Mouse (Mus musculus): ENCODE results near the gene Tmem169. TPM values are rescaled to one million over a fixed set of nuclear protein-coding genes. Genes with fewer than 3 reads are reported as not detected.
"Not testable (repeated sequence)": the region's sequence is repeated elsewhere in the genome, so short reads cannot be mapped to it uniquely, and the experiment has no call there.

Tmem169 gene
- polyA plus RNA-seq, 1 experiment = 0.22 TPM

GRCm38 (mm10) chr1:72243656-72244316 is 40.4 kb upstream of the Tmem169 start:
- TF ChIP-seq CTCF (IDR thresholded peaks at IDR 0.05; ENCODE audit: control insufficient read depth, insufficient read depth, insufficient read length) (no peak), CEBPB (IDR thresholded peaks at IDR 0.05; ENCODE audit: low read depth) (peak; percentile 1)
- H3K27me3 ChIP-seq (ENCODE audit: control insufficient read depth, insufficient read depth, insufficient read length) = no peaks in the 10 kb centered on the region
- no peaks in the 10 kb centered on the region for H3K36me3 ChIP-seq (ENCODE audit: control insufficient read depth, insufficient read depth)
- H3K79me3 ChIP-seq (ENCODE audit: low read depth) = no peaks in the 10 kb centered on the region
- no peaks in the 10 kb centered on the region for H3K79me2 ChIP-seq (ENCODE audit: control insufficient read depth, insufficient read depth)
- peak overlapping the region; percentile 86 for H3ac ChIP-seq (ENCODE audit: control insufficient read depth, insufficient read length, low read depth)
- H3K4me3 ChIP-seq (ENCODE audit: insufficient read depth, poor library complexity, severe bottlenecking) = peak overlapping the region; percentile 31

DNA sequence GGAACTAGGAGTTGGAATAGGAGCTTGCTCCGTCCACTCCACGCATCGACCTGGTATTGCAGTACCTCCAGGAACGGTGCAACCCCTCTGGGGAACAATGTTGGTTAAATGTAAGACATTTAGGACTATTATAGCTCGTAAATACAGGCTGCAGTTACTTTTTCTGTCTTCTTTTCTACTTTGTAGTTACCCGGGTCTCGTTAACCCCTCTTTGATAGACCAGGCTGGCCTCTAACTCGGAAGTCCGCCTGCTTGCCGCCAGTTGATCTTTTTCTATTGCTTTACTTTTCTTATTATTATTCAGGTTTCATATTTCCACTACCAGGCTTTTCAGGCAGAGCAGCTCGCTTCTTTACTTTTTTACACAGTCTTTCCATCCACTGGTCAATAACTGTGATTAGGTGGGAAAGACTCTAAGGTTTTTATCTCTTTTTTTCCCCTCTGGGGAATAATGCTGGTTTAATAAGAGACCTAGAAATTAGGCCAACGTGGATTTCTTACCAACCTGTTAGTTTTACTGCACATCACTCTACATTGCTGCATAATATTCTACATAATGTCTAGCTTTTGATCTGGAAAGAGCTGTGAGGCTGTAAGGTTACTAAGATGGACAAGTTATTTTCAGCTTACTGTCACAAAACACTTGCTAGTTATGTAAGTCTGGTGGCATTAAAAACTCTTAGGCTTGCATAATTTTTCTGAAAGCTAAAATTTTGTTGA is 39.7 kb upstream of the Tmem169 start:
- H3ac ChIP-seq (ENCODE audit: control insufficient read depth, insufficient read length, low read depth) = no peak overlapping the region
- no peaks in the 10 kb centered on the region for H3K79me2 ChIP-seq (ENCODE audit: control insufficient read depth, insufficient read depth)
- no peaks in the 10 kb centered on the region for H3K79me3 ChIP-seq (ENCODE audit: low read depth)
- H3K27me3 ChIP-seq (ENCODE audit: control insufficient read depth, insufficient read depth, insufficient read length) = no peaks in the 10 kb centered on the region
- no peak overlapping the region for H3K4me3 ChIP-seq (ENCODE audit: insufficient read depth, poor library complexity, severe bottlenecking)
- TF ChIP-seq CEBPB (IDR thresholded peaks at IDR 0.05; ENCODE audit: low read depth) (peak; percentile 0), MAX (IDR thresholded peaks at IDR 0.05) (no peak)
- H3K36me3 ChIP-seq (ENCODE audit: control insufficient read depth, insufficient read depth) = no peaks in the 10 kb centered on the region

DNA sequence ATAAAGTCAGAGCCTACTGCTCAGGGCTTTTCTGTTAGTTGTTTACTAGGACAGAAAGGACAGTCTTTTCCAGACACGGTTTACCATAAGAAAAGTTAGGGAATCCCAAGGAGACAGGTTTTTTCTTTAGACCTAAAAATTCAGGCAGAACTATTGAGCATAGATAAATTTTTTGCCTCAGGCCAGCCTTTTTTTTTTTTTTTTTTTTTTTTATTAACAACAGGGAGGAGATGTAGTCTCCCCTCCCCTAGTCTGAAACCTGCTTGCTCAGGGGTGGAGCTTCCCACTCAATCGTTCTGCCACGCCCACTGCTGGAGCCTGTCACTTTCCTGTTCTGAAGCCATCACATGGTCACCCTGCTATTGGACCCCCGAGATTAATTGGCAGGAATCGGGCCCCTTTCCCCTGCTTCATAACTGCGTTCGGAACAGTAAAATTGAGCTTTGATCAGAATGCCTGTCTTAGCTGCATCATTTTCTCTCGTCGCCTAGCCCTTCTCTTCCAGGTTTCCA is 35.9 kb upstream of the Tmem169 start:
- H3K79me3 ChIP-seq (ENCODE audit: low read depth); H3K4me3 ChIP-seq (ENCODE audit: insufficient read depth, poor library complexity, severe bottlenecking); H3K27me3 ChIP-seq (ENCODE audit: control insufficient read depth, insufficient read depth, insufficient read length); H3K36me3 ChIP-seq (ENCODE audit: control insufficient read depth, insufficient read depth); H3K79me2 ChIP-seq (ENCODE audit: control insufficient read depth, insufficient read depth); H3ac ChIP-seq (ENCODE audit: control insufficient read depth, insufficient read length, low read depth): not testable (repeated sequence)

DNA sequence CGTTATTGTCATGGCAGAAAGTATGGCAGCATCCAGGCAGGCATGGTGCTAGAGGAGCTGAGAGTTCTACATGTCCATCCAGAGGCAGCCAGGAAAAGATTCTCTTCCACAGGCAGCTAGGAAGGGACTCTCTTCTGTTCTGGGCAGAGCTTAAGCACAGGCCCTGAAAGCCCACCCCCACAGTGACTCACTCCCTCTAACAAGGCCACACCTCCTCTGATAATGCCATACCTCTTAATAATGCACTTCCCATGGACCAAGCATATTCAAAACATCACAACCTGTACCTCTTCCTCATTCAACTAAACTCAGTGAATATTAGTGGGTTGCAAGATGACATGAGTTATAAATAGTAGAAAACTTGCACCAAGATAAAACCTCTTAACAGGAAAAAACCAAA is 32.4 kb upstream of the Tmem169 start:
- Histone ChIP-seq H3ac (ENCODE audit: control insufficient read depth, insufficient read length, low read depth) (no peak overlapping the region), H3K79me2 (ENCODE audit: control insufficient read depth, insufficient read depth) (no peaks in the 10 kb centered on the region), H3K4me3 (ENCODE audit: insufficient read depth, poor library complexity, severe bottlenecking) (no peak overlapping the region), H3K36me3 (ENCODE audit: control insufficient read depth, insufficient read depth) (no peaks in the 10 kb centered on the region), H3K79me3 (ENCODE audit: low read depth) (no peaks in the 10 kb centered on the region), H3K27me3 (ENCODE audit: control insufficient read depth, insufficient read depth, insufficient read length) (no peaks in the 10 kb centered on the region)
- TF ChIP-seq USF1 (IDR thresholded peaks at IDR 0.05; ENCODE audit: low read depth) = no peak
- TF ChIP-seq MYOG (IDR thresholded peaks at IDR 0.05; ENCODE audit: control insufficient read depth, extremely low read depth, insufficient read length) = no peak
- TF ChIP-seq MAX (IDR thresholded peaks at IDR 0.05) = no peak
- no peak for TF ChIP-seq MYOD1 (IDR thresholded peaks at IDR 0.05; ENCODE audit: control insufficient read depth, insufficient read length, low read depth)
- no peak for TF ChIP-seq CEBPB (IDR thresholded peaks at IDR 0.05; ENCODE audit: low read depth)

- peak overlapping the region; percentile 3 for H3ac ChIP-seq (ENCODE audit: control insufficient read depth, insufficient read length, low read depth)
- no peaks in the 10 kb centered on the region for H3K36me3 ChIP-seq (ENCODE audit: control insufficient read depth, insufficient read depth)
- H3K4me3 ChIP-seq (ENCODE audit: insufficient read depth, poor library complexity, severe bottlenecking) = peak overlapping the region; percentile 21
- H3K27me3 ChIP-seq (ENCODE audit: control insufficient read depth, insufficient read depth, insufficient read length) = no peaks in the 10 kb centered on the region
- no peaks in the 10 kb centered on the region for H3K79me2 ChIP-seq (ENCODE audit: control insufficient read depth, insufficient read depth)
- TF ChIP-seq FOSL1 (IDR thresholded peaks at IDR 0.05; ENCODE audit: insufficient read depth, low read length, poor library complexity, severe bottlenecking) (no peak), CEBPB (IDR thresholded peaks at IDR 0.05; ENCODE audit: low read depth) (no peak), MYOG (IDR thresholded peaks at IDR 0.05; ENCODE audit: control insufficient read depth, extremely low read depth, insufficient read length) (no peak), MYOD1 (IDR thresholded peaks at IDR 0.05; ENCODE audit: control insufficient read depth, insufficient read length, low read depth) (no peak)
- no peaks in the 10 kb centered on the region for H3K79me3 ChIP-seq (ENCODE audit: low read depth)
These were observed 30.2 kb upstream of the Tmem169 start for GRCm38 (mm10) chr1:72253881-72254491.

- Histone ChIP-seq H3K27me3 (ENCODE audit: control insufficient read depth, insufficient read depth, insufficient read length) (no peaks in the 10 kb centered on the region), H3ac (ENCODE audit: control insufficient read depth, insufficient read length, low read depth) (peak overlapping the region; percentile 86), H3K79me3 (ENCODE audit: low read depth) (no peaks in the 10 kb centered on the region), H3K79me2 (ENCODE audit: control insufficient read depth, insufficient read depth) (no peaks in the 10 kb centered on the region), H3K36me3 (ENCODE audit: control insufficient read depth, insufficient read depth) (no peaks in the 10 kb centered on the region), H3K4me3 (ENCODE audit: insufficient read depth, poor library complexity, severe bottlenecking) (peak overlapping the region; percentile 21)
- TF ChIP-seq CTCF (IDR thresholded peaks at IDR 0.05; ENCODE audit: control insufficient read depth, insufficient read depth, insufficient read length) = no peak
- TF ChIP-seq MYOG (IDR thresholded peaks at IDR 0.05; ENCODE audit: control insufficient read depth, extremely low read depth, insufficient read length) = no peak
- TF ChIP-seq MAX (IDR thresholded peaks at IDR 0.05) = no peak
- TF ChIP-seq CEBPB (IDR thresholded peaks at IDR 0.05; ENCODE audit: low read depth) = no peak
- no peak for TF ChIP-seq MYOD1 (IDR thresholded peaks at IDR 0.05; ENCODE audit: control insufficient read depth, insufficient read length, low read depth)
- no peak for TF ChIP-seq FOSL1 (IDR thresholded peaks at IDR 0.05; ENCODE audit: insufficient read depth, low read length, poor library complexity, severe bottlenecking)
- TF ChIP-seq USF1 (IDR thresholded peaks at IDR 0.05; ENCODE audit: low read depth) = no peak
These were observed 29.6 kb upstream of the Tmem169 start for GRCm38 (mm10) chr1:72254545-72255061.

All from C2C12 (cell line).